Mouse (Mus musculus) gastrocnemius, postnatal 25 days (tissue): ENCODE measurements around the gene Rabep2. TPM values are rescaled to one million over a fixed set of nuclear protein-coding genes. Genes with fewer than 3 reads are reported as not detected.

ENCODE experiments used
- DNase-seq: peaks from one replicate; pipeline ENCODE4 v3.0.0; 2022
- total RNA-seq, 2 experiments: library from RNA; stranded (reverse); gene quantifications; 1 replicate in 1 of 2; 2 replicates in 1 of 2; pipeline ENCODE4 v1.2.3; 2021

Rabep2 gene
- total RNA-seq, 2 experiments from 2014 or later: 11.2 to 14.6 TPM

DNA sequence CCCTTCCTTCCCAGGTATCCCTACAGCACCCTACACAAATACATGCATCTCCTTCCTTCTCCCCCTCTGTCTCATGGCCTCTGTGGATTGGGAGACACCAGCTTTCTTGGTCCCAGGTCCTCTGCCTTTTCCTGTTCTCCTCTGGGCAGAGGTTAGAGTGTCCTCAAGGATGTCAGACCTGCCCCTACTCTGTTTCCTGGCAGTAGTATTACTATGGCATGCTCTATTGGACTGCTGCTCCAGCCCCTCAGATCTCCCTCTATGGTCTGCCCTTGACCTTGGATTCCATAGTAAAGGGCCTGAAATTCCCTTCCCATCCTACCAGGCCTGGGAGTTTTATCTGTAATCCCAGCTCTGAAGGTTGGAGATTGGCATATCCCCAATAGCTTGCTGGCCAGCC, 1.6 kb downstream of the Rabep2 start:
- no peak for DNase-seq

DNA sequence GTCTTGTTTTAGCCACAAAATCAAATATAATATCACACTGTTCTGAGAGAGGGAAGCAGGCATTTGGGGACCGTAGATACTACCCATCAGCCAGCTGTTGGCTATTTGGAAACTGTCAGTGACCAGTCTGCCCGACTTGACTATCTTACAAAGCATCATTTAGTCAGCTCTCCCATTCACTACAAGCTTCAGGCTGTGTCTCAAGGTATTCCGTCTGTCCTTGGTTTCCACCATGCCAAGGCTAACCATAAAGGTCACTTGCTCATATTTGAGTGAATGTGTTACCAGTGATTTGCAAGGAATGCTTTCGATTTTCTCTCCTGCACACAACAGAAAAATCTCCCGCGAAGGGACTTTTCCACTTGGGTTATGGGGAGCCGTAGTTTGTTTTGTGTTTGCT, 6.2 kb downstream of the Rabep2 start:
- DNase-seq: no peak

DNA sequence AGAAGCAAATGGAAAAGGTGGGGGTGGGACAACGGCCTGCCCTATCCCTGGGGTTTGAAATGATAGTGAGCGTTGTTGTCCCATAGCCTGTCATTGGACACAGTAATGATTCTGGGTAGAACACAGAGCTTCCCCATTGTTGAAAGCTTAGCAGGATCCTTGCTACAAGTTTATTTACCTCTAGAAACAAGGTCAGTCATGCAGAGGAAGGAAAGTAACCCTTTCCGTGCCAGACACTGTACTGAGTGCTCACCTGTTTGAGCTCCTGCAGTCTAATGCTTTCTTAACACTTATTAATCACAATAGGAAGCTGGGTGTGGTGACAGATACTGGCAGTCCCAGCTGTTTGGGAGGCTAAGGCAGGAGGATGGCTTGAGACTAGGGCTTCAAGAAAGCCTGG, 7.2 kb downstream of the Rabep2 start:
- no peak for DNase-seq

DNA sequence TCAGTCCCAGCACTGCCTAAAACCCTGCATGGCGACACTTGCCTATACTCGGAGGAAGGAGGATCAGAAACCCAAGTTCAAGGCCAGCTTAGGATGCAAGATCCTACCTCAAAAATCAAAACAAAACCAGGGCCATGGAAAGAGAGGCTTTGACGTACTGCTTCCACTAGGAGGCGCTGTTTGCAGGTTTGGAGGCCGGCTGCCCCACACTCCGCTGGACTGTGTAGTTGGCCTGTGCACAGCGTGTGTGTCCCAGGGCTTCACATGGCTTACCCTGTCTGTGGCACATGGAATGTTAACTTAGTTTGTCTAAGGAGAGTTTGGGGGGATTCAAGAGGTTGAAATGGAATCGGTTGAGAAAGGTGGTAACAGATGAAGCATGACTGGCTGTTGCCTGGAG, 8.3 kb downstream of the Rabep2 start:
- DNase-seq: no peak

DNA sequence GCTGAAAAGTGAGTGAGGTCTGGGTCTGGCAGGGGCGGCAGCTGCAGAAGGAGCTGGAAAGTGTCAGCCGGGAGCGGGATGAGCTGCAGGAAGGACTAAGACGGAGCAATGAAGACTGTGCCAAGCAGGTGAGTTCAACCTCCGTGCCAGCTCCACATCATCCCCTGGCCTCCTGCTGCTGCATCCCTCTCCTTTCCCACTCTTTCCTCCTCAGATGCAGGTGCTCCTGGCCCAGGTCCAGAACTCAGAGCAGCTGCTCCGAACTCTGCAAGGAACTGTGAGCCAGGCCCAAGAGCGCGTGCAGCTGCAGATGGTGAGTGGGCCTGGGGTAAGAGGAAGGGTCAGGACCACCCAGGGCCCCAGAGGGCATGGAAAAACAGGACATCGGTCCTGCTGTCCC, 11.6 kb downstream of the Rabep2 start:
- DNase-seq: no peak

DNA sequence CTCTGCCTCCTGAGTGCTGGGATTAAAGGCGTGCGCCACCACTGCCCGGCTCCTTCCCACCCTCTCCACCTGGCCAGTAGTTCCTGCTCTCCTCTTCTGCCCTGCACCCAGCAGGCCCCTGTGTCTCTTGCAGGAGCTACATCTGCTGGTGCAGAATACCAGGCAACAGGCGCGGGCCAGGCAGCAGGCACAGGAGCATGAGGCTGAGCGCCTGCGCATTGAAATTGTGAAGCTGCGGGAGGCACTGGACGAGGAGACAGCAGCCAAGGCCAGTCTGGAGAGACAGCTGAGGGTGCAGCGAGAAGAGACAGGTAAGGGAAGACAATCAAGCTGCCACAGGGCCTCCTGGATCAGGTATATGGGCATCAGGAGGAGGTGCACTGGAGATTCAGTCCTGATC, 15.4 kb downstream of the Rabep2 start:
- no peak for DNase-seq

DNA sequence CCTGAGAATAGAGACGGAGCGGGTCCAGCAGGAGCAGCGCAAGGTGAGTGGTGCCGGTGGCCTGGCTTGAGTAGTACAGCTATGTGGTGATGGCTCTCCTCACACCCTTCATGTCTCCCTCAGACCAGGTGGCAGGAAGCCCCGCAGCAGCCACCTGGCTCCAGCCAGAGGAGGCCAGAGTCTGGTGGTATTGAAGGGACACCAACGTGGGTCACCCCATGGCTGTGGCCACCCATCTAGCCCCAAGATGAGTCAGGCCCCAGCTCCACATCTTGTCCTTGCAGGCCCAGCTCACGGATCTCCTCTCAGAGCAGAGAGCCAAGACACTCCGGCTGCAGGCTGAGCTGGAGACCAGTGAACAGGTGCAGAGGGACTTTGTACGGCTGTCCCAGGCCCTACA, 16.0 kb downstream of the Rabep2 start:
- no peak for DNase-seq

DNA sequence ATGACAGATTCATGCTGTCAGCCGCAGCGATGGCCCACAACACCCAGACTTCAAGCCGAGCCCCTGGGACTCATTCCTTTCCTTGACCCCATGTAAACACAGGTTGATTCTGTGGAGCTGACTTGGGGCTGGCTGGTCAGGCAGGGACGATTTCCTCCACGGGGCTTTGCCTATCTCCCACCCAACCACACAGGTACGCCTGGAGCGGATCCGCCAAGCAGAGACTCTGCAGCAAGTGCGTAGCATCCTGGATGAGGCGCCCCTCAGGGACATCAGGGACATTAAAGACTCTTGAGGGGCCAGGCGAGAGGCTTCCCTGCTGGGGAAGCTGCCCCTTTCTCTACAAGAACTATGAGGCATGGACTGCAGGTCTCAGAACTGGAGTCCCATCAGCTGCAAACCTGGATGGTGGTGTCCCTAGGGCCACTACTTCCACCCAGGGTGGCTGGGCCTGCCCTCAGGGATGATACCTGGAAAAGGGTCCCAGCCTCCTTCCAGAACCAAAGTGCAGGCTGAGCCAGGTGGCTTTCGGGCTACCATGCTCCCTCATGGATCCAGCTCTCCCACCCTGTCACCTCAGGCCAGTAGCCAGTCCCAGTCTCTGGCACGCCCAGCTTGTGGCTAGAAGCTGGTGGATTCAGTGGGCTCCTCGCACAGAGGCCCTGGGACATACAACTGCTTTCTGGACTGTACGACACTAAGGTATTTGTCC, 16.7 kb downstream of the Rabep2 start:
- no peak for DNase-seq

DNA sequence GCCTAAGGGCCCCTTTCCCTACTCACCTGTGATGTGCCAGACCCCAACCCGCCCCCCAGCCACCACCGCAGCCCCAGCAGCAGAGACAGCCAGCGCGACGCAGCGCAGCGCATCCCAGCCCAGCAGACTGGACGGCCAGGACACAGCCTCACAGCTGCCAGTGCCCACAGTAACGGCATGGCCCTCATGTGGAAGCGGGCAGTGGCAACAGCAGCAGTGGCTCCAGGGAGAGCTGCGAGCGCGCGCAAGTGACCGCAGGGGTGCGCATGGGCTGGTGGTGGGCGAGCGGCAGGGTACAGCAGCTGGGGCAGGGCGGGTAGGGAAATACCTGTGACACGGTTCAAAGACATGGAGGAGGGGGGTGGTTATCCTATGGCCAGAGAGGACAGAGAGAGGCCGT, 17.7 kb downstream of the Rabep2 start:
- no peak for DNase-seq

DNA sequence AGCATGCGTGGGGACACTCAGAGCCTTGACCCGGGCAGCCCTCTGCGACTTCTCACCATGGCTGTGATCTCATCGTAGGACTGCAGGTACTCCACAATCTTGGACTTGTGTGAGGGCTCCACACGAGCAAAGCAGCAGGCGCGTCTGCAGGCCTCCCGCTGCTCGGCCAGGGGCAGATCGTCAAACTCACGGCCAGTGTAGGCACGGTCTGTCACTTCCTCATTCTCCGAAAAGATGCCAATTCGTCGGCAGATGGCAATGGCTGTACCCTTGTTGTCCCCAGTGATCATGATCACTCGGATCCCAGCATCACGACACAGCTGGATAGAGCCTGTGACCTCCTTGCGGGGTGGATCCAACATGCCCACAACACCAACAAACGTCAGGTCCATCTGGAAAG, 19.9 kb downstream of the Rabep2 start:
- no peak for DNase-seq

DNA sequence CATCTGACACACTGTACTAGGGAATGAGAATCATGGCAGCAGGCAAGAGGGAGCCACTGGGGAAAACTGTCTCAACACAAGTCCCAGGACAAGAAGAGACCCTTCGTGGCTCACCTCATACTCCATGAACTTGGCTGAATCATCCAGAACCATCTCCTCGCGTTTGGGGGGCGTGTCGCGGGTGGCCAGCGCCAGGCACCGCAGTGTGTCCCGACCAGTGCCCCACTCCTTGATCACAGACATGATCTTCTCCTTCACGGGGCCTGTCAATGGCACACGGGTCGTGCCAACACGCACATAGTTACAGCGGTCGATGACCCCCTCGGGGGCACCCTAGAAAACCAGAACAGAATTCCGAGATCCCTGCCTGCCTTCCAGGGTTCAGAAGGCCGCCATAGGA, 21.4 kb downstream of the Rabep2 start:
- no peak for DNase-seq

DNA sequence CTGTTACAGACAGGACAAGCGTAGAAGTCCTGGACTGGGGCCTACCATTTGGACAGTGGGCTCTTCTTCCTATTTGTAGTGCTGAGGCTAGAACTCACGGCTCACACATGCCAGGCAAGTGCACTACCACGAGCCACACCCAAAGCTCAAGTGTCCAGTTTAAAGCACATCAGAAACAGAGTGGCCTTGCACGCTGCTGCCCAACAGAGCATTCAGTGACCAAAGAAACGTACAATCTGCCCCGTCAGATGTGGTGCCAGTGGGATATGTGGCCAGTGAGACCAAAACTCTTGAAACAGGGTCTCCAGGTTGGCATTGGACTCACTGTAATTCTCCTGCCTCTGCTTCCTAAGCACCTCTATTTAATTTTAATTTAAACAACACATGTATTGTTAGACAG, 22.1 kb downstream of the Rabep2 start:
- DNase-seq: no peak

DNA sequence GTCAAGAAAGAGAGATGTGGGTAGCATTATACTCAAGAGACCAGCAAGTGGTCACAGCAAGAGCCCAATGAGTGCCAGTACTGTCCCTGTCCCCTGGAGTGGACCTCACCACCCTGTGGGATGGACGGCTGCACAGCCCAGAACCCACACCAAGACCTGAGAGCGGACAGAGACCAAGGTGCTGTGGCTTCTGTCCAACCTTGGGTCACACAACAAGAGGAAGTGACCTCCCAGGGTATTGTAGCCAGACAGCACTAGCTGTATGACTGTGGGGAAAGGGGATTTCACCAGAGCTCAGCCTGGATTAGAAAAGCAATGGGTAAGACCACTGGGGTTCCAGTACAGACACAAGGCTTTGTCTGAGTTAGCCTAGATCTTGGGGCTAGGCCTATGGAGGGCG, 23.7 kb downstream of the Rabep2 start:
- DNase-seq: no peak

DNA sequence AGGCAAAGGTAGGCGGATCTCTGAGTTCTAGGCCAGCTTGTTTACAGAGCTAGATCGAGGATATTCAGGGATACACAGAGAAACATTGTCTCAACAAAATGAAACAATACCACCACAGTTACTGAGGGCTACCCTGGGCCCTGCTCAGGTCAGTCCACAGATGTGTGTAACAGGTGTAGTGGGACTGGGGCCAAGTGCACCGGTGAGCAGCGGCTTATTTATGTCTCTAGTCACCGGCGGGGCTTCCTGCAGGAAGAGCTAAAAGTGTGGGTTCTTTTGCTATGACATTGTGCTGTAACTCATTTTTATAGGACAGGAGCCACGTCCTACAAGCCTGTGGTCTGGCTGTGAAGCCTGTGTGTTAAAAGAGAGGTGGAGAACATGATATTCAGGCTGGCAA, 25.3 kb downstream of the Rabep2 start:
- no peak for DNase-seq

DNA sequence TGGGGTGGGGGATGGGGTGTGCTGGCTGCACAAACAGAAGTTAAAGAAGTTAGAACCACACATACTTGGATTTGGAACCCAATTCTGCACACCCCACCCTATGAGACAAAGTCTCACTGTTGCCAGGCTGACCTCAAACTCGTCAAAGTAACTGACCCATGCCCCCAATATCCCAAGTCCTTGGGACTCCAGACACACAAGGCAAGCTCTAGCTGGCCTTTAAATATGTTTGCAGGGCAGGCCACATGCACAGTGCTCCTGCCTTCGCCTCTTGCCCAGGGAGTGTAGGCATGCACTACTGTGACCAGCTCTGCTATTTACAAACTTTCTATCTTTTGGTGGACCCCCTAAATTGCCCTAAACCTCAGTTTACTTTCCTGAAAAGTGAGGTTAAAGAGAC, 26.7 kb downstream of the Rabep2 start:
- DNase-seq: no peak

DNA sequence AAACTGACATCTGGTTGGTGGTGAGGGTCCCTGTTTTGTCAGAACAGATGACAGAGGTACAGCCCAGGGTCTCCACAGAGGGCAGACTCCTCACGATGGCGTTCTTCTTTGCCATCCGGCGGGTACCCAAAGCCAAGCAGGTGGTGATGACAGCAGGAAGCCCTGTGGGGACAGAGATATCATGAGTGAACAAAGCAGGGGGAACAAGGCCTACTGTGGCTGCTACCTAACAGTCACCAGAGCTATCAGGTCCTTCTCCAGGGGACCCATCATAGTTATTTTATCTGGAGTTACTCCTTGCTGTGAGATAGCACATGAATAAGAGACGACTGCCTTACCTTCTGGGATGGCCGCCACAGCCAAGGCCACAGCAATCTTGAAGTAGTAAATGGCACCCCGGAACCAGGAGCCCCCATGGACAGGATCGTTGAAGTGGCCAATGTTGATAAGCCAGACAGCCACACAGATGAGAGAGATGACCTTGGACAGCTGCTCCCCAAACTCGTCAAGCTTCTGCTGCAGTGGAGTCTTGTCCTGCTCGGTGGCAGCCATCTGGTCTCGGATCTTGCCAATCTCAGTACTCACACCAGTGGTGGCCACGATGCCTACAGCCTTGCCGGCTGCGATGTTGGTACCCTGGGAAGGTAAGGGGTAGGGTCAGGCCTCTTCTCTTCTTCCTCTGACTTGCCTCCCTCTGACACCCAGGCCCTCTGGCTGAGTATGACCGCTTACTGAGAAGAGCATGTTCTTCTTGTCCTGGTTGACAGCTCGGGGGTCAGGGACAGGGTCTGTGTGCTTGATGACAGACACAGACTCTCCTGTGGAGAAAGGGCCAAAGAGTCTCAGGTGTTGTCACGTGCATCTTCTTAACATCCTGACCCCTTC, 28.1 kb downstream of the Rabep2 start:
- DNase-seq: no peak

DNA sequence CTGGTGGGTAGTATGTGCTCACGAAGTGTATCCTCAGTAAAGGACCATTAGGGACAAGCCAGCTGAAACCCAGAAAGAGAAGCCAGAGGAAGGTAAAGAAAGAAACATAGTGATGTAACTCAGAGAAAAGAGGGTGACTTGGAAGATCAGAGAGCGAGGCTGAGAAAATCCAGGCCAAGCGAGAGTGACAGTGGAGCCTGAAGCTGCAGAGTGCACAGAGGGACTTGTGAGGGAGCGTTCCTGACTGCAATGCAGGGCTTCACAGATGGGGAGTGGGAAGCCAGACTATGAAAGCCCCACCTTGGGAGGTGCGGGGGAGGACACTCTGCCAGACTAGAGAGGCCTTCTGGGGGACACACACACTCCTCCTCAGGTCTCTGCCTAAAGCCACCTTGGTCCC, 29.7 kb downstream of the Rabep2 start:
- no peak for DNase-seq

DNA sequence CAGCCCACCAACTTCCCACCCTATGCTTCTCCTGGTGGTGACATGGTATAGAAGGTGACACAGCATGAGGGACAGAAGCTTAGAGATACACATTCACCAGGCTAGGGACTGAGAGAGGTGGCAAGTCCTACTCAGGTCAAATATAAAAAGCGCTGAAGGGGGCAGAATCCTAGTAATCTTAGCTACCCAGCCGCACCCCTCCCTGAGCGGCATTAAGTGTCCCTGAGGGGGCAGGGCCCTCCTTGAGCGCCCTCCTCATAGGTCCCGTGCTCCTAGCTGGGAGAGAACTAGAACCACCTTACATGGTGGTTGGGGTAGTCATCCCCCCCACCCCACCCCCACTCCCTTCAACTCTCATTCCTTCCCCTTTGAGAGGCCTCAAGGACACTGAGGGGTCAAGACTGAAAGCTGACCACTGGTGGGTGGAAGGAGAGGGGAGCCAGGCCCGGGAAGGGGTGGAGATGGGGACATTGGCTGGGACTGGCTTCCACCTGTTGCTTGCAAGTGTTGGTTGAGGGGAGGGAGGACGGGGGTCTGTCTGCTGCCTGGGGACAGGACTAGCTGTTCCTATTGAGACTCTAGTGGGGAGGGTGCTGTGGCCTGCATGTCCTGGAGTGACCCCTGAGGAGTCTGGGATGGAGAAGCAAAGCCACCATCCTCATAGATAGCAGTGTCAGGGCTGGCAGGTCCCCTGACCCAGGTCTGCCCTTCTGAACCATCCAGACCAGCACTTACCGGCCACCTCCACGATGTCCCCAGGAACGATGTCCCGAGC, 30.5 kb downstream of the Rabep2 start:
- DNase-seq: peak; percentile 81

DNA sequence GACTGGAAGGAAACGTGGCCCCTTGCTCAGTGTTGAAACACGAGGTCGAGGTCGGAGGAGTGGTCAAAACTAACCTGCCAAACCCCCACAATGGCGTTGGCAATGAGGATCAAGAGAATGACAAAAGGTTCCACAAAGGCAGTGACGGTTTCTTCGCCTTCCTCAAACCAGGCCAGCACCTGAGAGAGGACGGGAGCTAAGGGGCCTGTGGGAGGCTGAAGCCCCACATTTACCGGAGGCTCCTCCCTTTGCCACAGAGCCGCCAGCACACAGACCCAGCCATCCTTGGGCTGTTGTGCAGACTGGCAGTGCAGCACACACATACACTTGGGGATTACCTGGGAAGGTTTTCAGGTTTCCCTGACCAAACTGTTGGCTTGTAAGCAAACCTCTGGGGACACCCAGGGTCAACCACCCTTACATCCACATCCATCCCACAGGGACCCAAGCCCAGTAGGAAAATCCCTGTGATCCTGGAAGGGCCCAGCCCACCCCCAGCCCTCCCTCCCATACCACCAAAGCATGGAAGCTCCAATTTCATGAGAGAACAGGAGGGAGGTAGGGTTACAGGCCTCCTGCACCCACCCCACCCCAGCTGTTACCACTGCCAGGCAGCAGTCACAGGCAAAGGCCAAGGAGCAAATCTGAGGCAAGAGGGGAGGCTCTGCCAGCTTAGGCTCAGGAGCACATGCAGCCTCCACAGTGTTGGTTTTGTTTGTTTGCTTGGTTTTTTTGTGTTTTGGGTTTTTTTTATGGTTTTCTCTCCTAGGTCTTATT, 32.3 kb downstream of the Rabep2 start:
- DNase-seq: no peak

DNA sequence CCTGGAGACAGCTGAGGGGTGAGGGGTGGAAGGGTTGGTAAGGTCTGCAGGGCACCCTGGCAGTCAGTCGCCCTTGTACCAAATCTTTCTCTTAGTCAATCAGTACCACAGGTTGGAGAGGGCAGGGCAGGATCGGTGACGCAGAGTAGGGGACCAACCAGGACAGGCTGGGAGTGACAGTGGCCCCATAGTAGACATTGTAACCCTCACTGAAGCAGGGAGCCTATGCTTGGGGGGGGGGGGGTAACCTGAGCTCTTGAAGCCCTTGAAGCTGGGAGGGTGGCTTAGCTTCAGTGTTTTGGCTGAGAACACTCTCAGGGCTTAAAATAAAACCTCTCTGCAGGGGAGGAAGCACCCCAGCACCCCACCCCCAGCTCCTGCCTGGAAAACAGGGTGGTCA, 33.1 kb downstream of the Rabep2 start:
- DNase-seq: no peak

DNA sequence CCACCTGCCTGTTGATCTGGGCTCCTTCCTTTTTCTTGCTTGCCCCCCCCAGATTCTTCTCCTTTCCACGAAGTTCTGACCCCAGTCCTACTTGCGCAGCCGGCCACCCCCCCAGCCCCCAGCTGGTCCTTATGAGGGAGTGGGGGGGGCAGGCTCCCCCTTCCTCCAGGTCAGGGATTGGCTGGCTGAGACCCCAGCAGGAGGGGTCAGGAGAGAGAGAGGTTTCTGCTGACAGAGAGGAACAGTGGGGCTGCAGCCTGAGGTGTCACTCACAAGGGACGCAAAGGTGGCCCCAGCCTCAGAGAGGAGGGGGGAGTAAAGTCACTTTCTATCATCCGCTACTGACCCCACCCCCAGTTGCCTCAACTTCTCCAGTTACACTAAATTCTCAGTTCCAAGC, 34.4 kb downstream of the Rabep2 start, which contains the start of gene Atp2a1:
Atp2a1 (minus strand) TSS at position 105 of the 400 bp plus-strand sequence.
- peak; percentile 90 for DNase-seq

DNA sequence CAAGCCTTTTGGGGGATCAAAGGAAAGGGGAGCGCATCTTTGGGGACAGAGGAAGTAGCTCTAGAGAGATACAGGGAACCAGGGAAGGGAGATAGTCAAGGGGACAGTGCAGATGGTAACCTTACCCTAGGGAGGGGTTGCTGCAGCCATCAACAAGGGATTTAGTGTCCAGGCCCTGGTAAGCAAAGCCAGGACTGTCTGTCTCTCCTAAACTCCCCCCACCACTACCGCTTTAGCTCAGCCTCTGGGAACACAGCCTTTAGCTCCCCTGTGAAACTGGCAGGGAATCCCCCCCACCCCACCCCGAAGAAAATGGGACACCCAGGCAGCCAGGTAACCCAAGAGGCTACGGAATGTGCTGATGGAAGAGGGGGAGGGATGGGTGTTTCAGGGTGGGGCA, 35.0 kb downstream of the Rabep2 start:
- DNase-seq: peak; percentile 77
